Comparison of ENCODE assay signal across 8 mouse cellular contexts in the genomic region with DNA sequence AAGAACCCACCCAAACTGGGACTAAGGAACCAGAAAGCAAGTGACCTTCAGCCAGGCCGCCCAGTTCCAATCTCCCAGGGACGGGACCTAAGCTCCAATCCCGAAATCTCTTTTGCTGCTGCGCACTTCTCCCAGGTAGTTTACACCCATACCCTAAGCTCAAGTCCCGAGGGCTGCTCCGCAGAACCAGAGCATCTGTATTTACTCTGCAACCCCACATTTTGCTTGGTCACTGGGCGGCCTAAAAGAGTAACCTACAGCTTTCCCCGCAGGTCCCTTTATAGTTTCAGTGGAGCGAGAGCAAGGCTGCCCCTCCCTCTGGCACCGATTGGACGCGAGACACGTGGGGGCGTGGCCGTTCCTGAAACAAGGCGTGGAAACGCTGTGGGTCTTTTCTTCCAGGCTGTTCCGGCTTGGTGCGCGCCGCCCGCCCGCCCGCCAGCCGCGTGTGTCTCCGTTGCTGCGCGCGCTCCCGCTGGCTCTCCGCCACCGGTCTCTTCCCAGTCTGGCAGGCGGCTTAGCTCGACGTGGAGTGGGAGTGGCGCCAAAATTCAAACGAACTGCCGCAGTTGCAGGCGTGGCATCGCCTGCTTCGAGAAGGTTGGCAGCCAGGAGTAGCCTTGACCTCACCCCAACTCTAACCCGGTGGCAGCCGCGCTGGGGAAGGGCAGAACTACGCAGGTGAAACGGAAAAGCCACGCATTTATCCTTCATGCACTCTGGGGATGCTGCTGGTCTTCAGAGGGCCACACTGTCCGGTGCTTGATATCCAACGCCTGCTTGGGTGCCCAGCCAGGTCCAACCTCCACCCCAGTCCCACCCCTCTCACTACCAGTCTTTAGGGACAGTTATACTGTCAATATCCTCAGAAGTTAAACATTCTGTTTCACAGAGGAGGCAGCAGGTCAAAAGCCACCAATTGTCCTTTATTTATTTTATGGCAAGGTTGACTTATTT. TPM values are rescaled to one million over a fixed set of nuclear protein-coding genes. Genes with fewer than 3 reads are reported as not detected.
DNase-seq lines count a peak whose midpoint lies in the region; ATAC-seq lines count a peak whose summit lies in the region.
"Not testable (repeated sequence)": the region's sequence is repeated elsewhere in the genome, so short reads cannot be mapped to it uniquely, and the experiment has no call there.

No protein-coding gene starts in this region.

- peak; percentile 6 for DNase-seq in MEL-GATA-1-ER (ENCODE audit: extremely low read depth, low read depth)
- DNase-seq in cerebellum, adult 8-10 months: peak; percentile 96
- DNase-seq in frontal cortex, adult 2 months (ENCODE audit: extremely low spot score in 1 of 2, low spot score in 1 of 2): peak; percentile 97 to 98
- DNase-seq in hindbrain, embryonic 11.5 days (ENCODE audit: low spot score): peak; percentile 91
- peak; percentile 100 for DNase-seq in layer of hippocampus, postnatal 10 days (ENCODE audit: low spot score in 2 of 2)
- peak; percentile 100 for DNase-seq in lung, postnatal 10 days
- DNase-seq in ovary, postnatal 36 days (ENCODE audit: low spot score): peak; percentile 100
- DNase-seq in thymus, postnatal 25 days: peak; percentile 94

- ATAC-seq in hindbrain, embryonic 11.5 days (ENCODE audit: low FRiP score): peak; percentile 99

- not testable (repeated sequence) for H3K4me1 ChIP-seq in hindbrain, embryonic 11.5 days (replicated peaks; ENCODE audit: control insufficient read depth, insufficient read depth, low read length)

- not testable (repeated sequence) for H3K36me3 ChIP-seq in hindbrain, embryonic 11.5 days (ENCODE audit: control insufficient read depth, insufficient read depth, low read length)

- not testable (repeated sequence) for H3K27me3 ChIP-seq in hindbrain, embryonic 11.5 days (ENCODE audit: control insufficient read depth, insufficient read depth, low read length)

- peak overlapping the region; percentile 27 for H3K4me3 ChIP-seq in hindbrain, embryonic 11.5 days (ENCODE audit: low read depth, low read length)

- not testable (repeated sequence) for H3K9me3 ChIP-seq in hindbrain, embryonic 11.5 days (ENCODE audit: control insufficient read depth, low read length)

- WGBS in hindbrain, embryonic 11.5 days: 2% methylated on average over 41 of the region's 50 CpGs

- H3K27ac ChIP-seq in hindbrain, embryonic 11.5 days (ENCODE audit: low read depth, low read length): not testable (repeated sequence)

- not testable (repeated sequence) for H3K9ac ChIP-seq in hindbrain, embryonic 11.5 days (ENCODE audit: low read depth, low read length)

- peak overlapping the region; percentile 39 for H3K4me2 ChIP-seq in hindbrain, embryonic 11.5 days (replicated peaks; ENCODE audit: low read depth, low read length)

RNA-seq across cellular contexts. Expression of gene Trim43a, which starts 18.8 kb away (rescaled TPM):
- 0.78 and 1.2 TPM in 2 replicates for polyA plus RNA-seq in frontal cortex, adult 2 months (2012; rRNA removed)
- polyA plus RNA-seq in hindbrain, embryonic 11.5 days (2014; fragmentation: Nextera tagmentation; extraction: Ambion mirVana): 0.10 TPM in 1 of 2 replicates, not detected in the other
- 1 to 10 TPM in 1 of 2 experiments, under 1 TPM in 1; 0.71 to 1.3 TPM for total RNA-seq in layer of hippocampus, postnatal 10 days (2021)

RNA-seq across cellular contexts. Expression of gene Zfp949, which starts 51.7 kb away (rescaled TPM):
- polyA plus RNA-seq in frontal cortex, adult 2 months (2012; rRNA removed): 16.4 and 19.2 TPM in 2 replicates
- polyA plus RNA-seq in hindbrain, embryonic 11.5 days (2014; fragmentation: Nextera tagmentation; extraction: Ambion mirVana): 9.1 and 10.1 TPM in 2 replicates
- total RNA-seq in layer of hippocampus, postnatal 10 days (2021): 10 to 100 TPM; 19.3 to 20.0 TPM

Comparison
In these comparisons a context has a peak if more than half of its experiments do, and no peak if none do; other contexts are left out.
1. DNase-seq: peak in every context shown above with its lines; median percentile 100 in layer of hippocampus, postnatal 10 days; 100 in lung, postnatal 10 days; 100 in ovary, postnatal 36 days; 98 in frontal cortex, adult 2 months; 96 in cerebellum, adult 8-10 months; 94 in thymus, postnatal 25 days; 91 in hindbrain, embryonic 11.5 days; 6 in MEL-GATA-1-ER.